Mouse (Mus musculus) liver, embryonic 14.5 days (tissue): Measurements from ENCODE around the gene Fam184b. TPM values are rescaled to one million over a fixed set of nuclear protein-coding genes. Genes with fewer than 3 reads are reported as not detected.

ENCODE experiments used
- ATAC-seq: fragments of 200-750 bp; cut with Nextera tagmentation; 2 replicates; pipeline ENCODE4 v1.8.0; 2017; ENCODE audit warnings: moderate number of reproducible peaks, mild to moderate bottlenecking, moderate library complexity; ENCODE audit not compliant: insufficient read depth
- DNase-seq, 3 experiments: peaks; one replicate each; pipeline ENCODE4 v3.0.0-alpha.2; 2012 to 2013; ENCODE audit warnings: low read depth in 3 of 3, low spot score in 3 of 3
- H3K27ac ChIP-seq: fragments of 300-500 bp; sonication (generic); 2 replicates; pipeline ENCODE4 v1.5.1; 2014; ENCODE audit warnings: moderate library complexity, mild to moderate bottlenecking, control low read depth, inconsistent platforms
- H3K27me3 ChIP-seq: fragments of 300-500 bp; sonication (generic); 2 replicates; pipeline ENCODE4 v1.6.1; 2014; ENCODE audit warnings: mild to moderate bottlenecking, low read length, moderate library complexity; ENCODE audit not compliant: control insufficient read depth, insufficient read depth
- H3K36me3 ChIP-seq: fragments of 300-500 bp; sonication (generic); replicated peaks from 2 replicates; pipeline ENCODE4 v1.6.1; 2014; ENCODE audit warnings: low read depth; ENCODE audit not compliant: control insufficient read depth, insufficient read depth
- H3K4me1 ChIP-seq, 2 experiments: fragments of 200-500 bp in 1 of 2; fragments of 300-500 bp in 1 of 2; sonication (generic) in 1 of 2; replicated peaks; 2 replicates each; pipeline ENCODE4 v1.6.1; 2012 to 2014; ENCODE audit warnings: antibody characterized with exemption in 1 of 2, inconsistent platforms in 1 of 2, low read length in 1 of 2; ENCODE audit not compliant: control insufficient read depth in 2 of 2, insufficient read depth in 2 of 2
- H3K4me2 ChIP-seq: fragments of 300-500 bp; sonication (generic); 2 replicates; pipeline ENCODE4 v1.6.1; 2014; ENCODE audit warnings: low read depth, mild to moderate bottlenecking, control low read depth, moderate library complexity
- H3K4me3 ChIP-seq, 2 experiments: fragments of 200-500 bp in 1 of 2; fragments of 300-500 bp in 1 of 2; sonication (generic) in 1 of 2; 2 replicates each; pipeline ENCODE4 v1.5.1; 2012 to 2014; ENCODE audit warnings: low read depth in 2 of 2, low read length in 2 of 2, mild to moderate bottlenecking in 2 of 2, control low read depth in 1 of 2, inconsistent platforms in 1 of 2, moderate library complexity in 1 of 2; ENCODE audit not compliant: insufficient read depth in 1 of 2
- H3K9ac ChIP-seq: fragments of 300-500 bp; sonication (generic); replicated peaks from 2 replicates; pipeline ENCODE4 v1.6.1; 2014; ENCODE audit warnings: mild to moderate bottlenecking, control low read depth, moderate library complexity
- H3K9me3 ChIP-seq: fragments of 300-500 bp; sonication (generic); 2 replicates; pipeline ENCODE4 v1.6.1; 2016; ENCODE audit warnings: low read length, mixed read lengths; ENCODE audit not compliant: control insufficient read depth
- CTCF ChIP-seq: IDR thresholded peaks from 2 replicates; pipeline ENCODE4 v1.5.1; 2016; ENCODE audit warnings: antibody characterized with exemption, low read depth, control low read depth
- EP300 ChIP-seq: IDR thresholded peaks from 2 replicates; pipeline ENCODE4 v1.6.1; 2016; ENCODE audit warnings: antibody characterized with exemption, low read depth
- WGBS: fragments of 180-500 bp; shearing (Covaris S2); extraction: QIAGEN DNeasy Blood & Tissue Kit; methylation state at CpG from one replicate; pipeline ENCODE4 v1.1.7; 2014; ENCODE audit not compliant: insufficient replicate concordance; 5-methylcytosine and 5-hydroxymethylcytosine counted together
- polyA plus RNA-seq, 2 experiments: library from polyadenylated mRNA; depleted of rRNA in 1 of 2; stranded (reverse) in 1 of 2; unstranded in 1 of 2; fragments of >200 nt; fragmentation: Nextera tagmentation in 1 of 2; extraction: Ambion mirVana in 1 of 2; gene quantifications; 2 replicates each; pipeline versions ENCODE4 v1.2.1 to v1.2.3; 2012 to 2014

Fam184b gene
- polyA plus RNA-seq, 2 experiments: 0.04 to 0.09 TPM

DNA sequence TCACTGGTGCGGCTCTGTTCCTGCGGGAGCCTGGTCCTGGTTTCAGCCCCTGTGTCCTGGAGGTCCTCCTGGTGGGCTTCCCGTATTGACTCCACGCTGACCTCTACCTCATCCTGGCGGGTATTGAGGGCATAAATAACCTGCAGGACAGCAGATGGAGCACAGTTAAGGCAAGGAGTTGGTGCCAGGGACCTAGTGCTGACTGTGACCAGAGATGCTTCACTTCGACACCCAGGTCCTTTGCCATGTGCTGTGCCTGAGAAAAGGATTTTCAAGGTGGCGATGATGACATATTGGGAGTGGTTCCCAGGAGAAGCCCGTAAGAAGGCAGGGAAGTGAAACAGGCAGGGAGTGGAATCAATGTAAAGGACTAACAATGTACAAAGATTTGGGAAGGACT is 54.8 kb downstream of the Fam184b start:
- H3K27me3 ChIP-seq: no peaks in the 10 kb centered on the region
- TF ChIP-seq EP300: no peak
- no peak for TF ChIP-seq CTCF
- H3K4me1 ChIP-seq: no peaks in the 10 kb centered on the region
- no peak overlapping the region for H3K27ac ChIP-seq
- 74% methylated on average over 8 of the region's 8 CpGs for WGBS
- H3K36me3 ChIP-seq: no peaks in the 10 kb centered on the region
- DNase-seq (no peak), ATAC-seq (no peak)
- no peak overlapping the region for H3K4me3 ChIP-seq
- no peak overlapping the region for H3K4me2 ChIP-seq
- H3K9me3 ChIP-seq: no peaks in the 10 kb centered on the region
- H3K9ac ChIP-seq: no peak overlapping the region

DNA sequence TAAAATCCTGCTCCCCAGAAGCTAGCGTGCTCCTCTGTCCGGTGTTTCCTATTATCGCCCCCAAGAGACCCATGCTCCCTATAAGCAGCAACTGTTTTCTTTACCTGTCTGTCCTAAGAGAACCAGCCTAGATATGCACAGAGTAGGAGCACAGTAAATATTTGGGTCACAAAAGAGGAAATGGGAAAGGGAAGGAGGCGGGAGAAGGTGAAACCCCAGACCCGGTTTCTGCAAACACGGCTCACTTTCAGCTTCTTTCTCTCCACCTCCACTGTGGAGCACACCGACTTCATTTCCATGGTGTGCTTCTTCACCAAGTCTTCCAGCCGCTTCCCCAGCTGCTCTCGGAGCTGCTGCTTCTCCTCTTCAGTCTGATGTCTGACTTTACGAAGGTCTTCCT is 59.1 kb downstream of the Fam184b start:
- Histone ChIP-seq H3K27me3 (no peaks in the 10 kb centered on the region), H3K27ac (no peak overlapping the region), H3K36me3 (no peaks in the 10 kb centered on the region), H3K9ac (no peak overlapping the region), H3K4me1 (no peaks in the 10 kb centered on the region), H3K9me3 (no peaks in the 10 kb centered on the region), H3K4me2 (no peak overlapping the region), H3K4me3 (no peak overlapping the region)
- TF ChIP-seq EP300 (no peak), CTCF (no peak)
- DNase-seq (no peak), ATAC-seq (no peak)
- WGBS: 53% methylated on average over 10 of the region's 10 CpGs

DNA sequence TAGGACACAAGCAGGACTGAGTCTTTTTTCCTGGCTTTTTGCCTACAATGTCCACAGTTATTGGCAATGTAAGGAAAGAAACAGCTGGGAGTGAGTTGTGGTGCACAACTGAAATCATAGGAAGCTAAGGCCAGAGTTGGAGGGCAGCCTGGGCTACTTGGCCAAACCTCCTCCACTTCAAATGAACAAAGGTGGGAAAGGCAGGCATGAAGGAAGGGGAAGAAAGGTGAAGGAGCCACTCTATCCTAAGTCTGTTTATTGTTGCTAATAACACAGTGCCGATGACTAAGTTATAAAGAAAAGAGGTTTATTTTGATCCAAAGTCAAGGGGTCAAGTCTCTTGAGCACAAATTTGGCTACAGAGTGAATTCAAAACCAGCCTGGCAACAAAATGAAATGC is 62.0 kb downstream of the Fam184b start:
- DNase-seq: no peak
- no peak for ATAC-seq
- no peak overlapping the region for H3K4me2 ChIP-seq
- no peaks in the 10 kb centered on the region for H3K27me3 ChIP-seq
- no peaks in the 10 kb centered on the region for H3K36me3 ChIP-seq
- no peaks in the 10 kb centered on the region for H3K9me3 ChIP-seq
- no peak overlapping the region for H3K9ac ChIP-seq
- H3K4me1 ChIP-seq: no peaks in the 10 kb centered on the region
- TF ChIP-seq EP300: no peak
- TF ChIP-seq CTCF: no peak
- WGBS: 73% methylated on average over 1 of the region's 1 CpGs
- no peak overlapping the region for H3K27ac ChIP-seq
- H3K4me3 ChIP-seq: no peak overlapping the region

DNA sequence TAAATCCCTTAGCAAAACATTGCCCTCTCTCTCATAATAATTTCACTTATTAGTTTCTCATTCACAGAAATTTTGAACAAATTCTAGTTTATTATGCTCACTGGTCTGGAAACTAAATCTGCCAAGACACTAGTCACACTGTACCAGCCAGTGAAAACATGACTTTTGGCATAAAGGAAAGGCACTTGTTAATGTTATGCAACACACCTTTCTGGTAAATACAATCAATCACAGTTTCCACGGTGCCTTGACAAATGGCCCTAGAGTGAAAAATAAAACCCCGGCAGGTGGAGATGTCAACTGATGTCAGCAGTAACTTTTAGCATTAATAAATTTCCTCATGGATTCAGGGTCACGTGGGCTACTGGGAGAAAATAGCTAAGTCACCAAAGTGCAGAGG is 62.7 kb downstream of the Fam184b start:
- Histone ChIP-seq H3K27ac (no peak overlapping the region), H3K9me3 (no peaks in the 10 kb centered on the region), H3K27me3 (no peaks in the 10 kb centered on the region), H3K36me3 (no peaks in the 10 kb centered on the region), H3K9ac (no peak overlapping the region), H3K4me2 (no peak overlapping the region), H3K4me1 (no peaks in the 10 kb centered on the region), H3K4me3 (no peak overlapping the region)
- ATAC-seq: no peak
- no peak for DNase-seq
- WGBS: 60% methylated on average over 3 of the region's 3 CpGs
- TF ChIP-seq CTCF (no peak), EP300 (no peak)

DNA sequence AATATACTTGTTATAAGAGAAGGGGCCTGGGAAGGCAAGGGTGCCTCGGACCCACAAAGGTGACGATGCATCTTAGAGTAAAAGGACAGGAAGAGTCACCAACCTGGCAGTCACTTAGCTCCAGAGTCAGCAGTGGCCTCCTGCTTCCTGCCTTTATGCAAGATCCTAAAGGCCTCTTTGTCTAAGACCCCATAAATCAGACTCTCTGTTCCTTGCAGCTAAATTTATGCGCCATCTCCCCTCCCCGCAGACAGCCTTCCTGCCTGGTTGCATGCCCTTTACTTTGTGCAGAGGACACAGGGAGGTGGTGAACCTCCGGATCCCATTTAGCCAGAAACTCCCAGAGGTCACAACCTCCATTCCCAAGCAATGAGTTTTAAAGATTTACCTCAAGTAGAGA is 66.6 kb downstream of the Fam184b start:
- Histone ChIP-seq H3K9ac (no peak overlapping the region), H3K4me2 (no peak overlapping the region), H3K4me1 (no peaks in the 10 kb centered on the region), H3K27ac (no peak overlapping the region), H3K27me3 (no peaks in the 10 kb centered on the region), H3K36me3 (no peaks in the 10 kb centered on the region), H3K4me3 (no peak overlapping the region), H3K9me3 (no peaks in the 10 kb centered on the region)
- WGBS: 29% methylated on average over 5 of the region's 5 CpGs
- ATAC-seq: no peak
- TF ChIP-seq EP300 (no peak), CTCF (no peak)
- DNase-seq: no peak
